Mouse (Mus musculus) lung, embryonic 15.5 days (tissue): ENCODE results near the gene Cpvl. TPM values are rescaled to one million over a fixed set of nuclear protein-coding genes. Genes with fewer than 3 reads are reported as not detected.
A peak's percentile ranks its signal among the peaks of the same experiment; 100 is the strongest.

Experiments
- ATAC-seq: fragments of 200-750 bp; cut with Nextera tagmentation; 2 replicates; pipeline ENCODE4 v1.8.0; 2017; ENCODE audit warnings: moderate number of reproducible peaks, borderline replicate concordance; ENCODE audit not compliant: low FRiP score, low TSS enrichment; ENCODE audit errors: extremely low read depth
- H3K27ac ChIP-seq: fragments of 300-500 bp; sonication (generic); 2 replicates; pipeline ENCODE4 v1.5.1; 2015; ENCODE audit warnings: moderate library complexity, mild to moderate bottlenecking, inconsistent platforms
- H3K27me3 ChIP-seq: fragments of 300-500 bp; sonication (generic); 2 replicates; pipeline ENCODE4 v1.6.1; 2015; ENCODE audit warnings: inconsistent platforms
- H3K36me3 ChIP-seq: fragments of 300-500 bp; sonication (generic); 2 replicates; pipeline ENCODE4 v1.6.1; 2015; ENCODE audit warnings: inconsistent platforms
- H3K4me1 ChIP-seq: fragments of 300-500 bp; sonication (generic); 2 replicates; pipeline ENCODE4 v1.6.1; 2015; ENCODE audit warnings: inconsistent platforms
- H3K4me2 ChIP-seq: fragments of 300-500 bp; sonication (generic); 2 replicates; pipeline ENCODE4 v1.6.1; 2015; ENCODE audit warnings: inconsistent platforms, mild to moderate bottlenecking, moderate library complexity
- H3K4me3 ChIP-seq: fragments of 300-500 bp; sonication (generic); 2 replicates; pipeline ENCODE4 v1.5.1; 2015; ENCODE audit warnings: mild to moderate bottlenecking, inconsistent platforms
- H3K9ac ChIP-seq: fragments of 300-500 bp; sonication (generic); 2 replicates; pipeline ENCODE4 v1.6.1; 2015; ENCODE audit warnings: inconsistent platforms
- H3K9me3 ChIP-seq: fragments of 300-500 bp; sonication (generic); 2 replicates; pipeline ENCODE4 v1.6.1; 2016; ENCODE audit warnings: inconsistent platforms
- WGBS: fragments of 180-500 bp; shearing (Covaris S2); methylation state at CpG from one replicate; pipeline ENCODE4 v1.1.7; 2015; 5-methylcytosine and 5-hydroxymethylcytosine counted together
- polyA plus RNA-seq: library from polyadenylated mRNA; unstranded; fragments of >200 nt; fragmentation: Nextera tagmentation; extraction: Ambion mirVana; gene quantifications from 2 replicates; pipeline ENCODE4 v1.2.1, GENCODE M21; 2015

The Cpvl gene
- polyA plus RNA-seq, 1 experiment from 2014 or later, result 0.19 TPM

GRCm38 (mm10) chr6:53968550-53968949 is 9.9 kb downstream of the Cpvl start:
- WGBS, result 82% methylated on average over 6 of the region's 6 CpGs
- Histone ChIP-seq H3K4me3 (no peak overlapping the region), H3K27me3 (no peaks in the 10 kb centered on the region), H3K4me1 (peaks cover 60% of the 10 kb centered on the region), H3K4me2 (no peak overlapping the region), H3K9me3 (no peaks in the 10 kb centered on the region), H3K27ac (0 out of 2 replicates have a peak overlapping the region, but pooled peaks have one; percentile 2), H3K9ac (no peak overlapping the region), H3K36me3 (no peaks in the 10 kb centered on the region)
- ATAC-seq, result no peak

- Histone ChIP-seq H3K27ac (no peak overlapping the region), H3K9ac (no peak overlapping the region), H3K4me1 (peaks cover 42% of the 10 kb centered on the region), H3K27me3 (no peaks in the 10 kb centered on the region), H3K9me3 (no peaks in the 10 kb centered on the region), H3K36me3 (no peaks in the 10 kb centered on the region), H3K4me2 (no peak overlapping the region), H3K4me3 (no peak overlapping the region)
- WGBS, result 66% methylated on average over 5 of the region's 5 CpGs
- no peak for ATAC-seq
These were observed 11.9 kb downstream of the Cpvl start for GRCm38 (mm10) chr6:53966595-53966994.

GRCm38 (mm10) chr6:53965900-53966299 is 12.6 kb downstream of the Cpvl start:
- H3K4me3 ChIP-seq, result no peak overlapping the region
- no peak overlapping the region for H3K27ac ChIP-seq
- no peak for ATAC-seq
- no peak overlapping the region for H3K4me2 ChIP-seq
- WGBS, result 34% methylated on average over 5 of the region's 5 CpGs
- H3K4me1 ChIP-seq, result peaks cover 36% of the 10 kb centered on the region
- H3K9ac ChIP-seq, result no peak overlapping the region
- H3K27me3 ChIP-seq, result no peaks in the 10 kb centered on the region
- no peaks in the 10 kb centered on the region for H3K36me3 ChIP-seq
- no peaks in the 10 kb centered on the region for H3K9me3 ChIP-seq

- peaks cover 27% of the 10 kb centered on the region for H3K4me1 ChIP-seq
- no peak overlapping the region for H3K27ac ChIP-seq
- WGBS, result 74% methylated on average over 5 of the region's 5 CpGs
- ATAC-seq, result no peak
- no peak overlapping the region for H3K9ac ChIP-seq
- H3K4me2 ChIP-seq, result no peak overlapping the region
- H3K36me3 ChIP-seq, result no peaks in the 10 kb centered on the region
- no peaks in the 10 kb centered on the region for H3K9me3 ChIP-seq
- no peaks in the 10 kb centered on the region for H3K27me3 ChIP-seq
- no peak overlapping the region for H3K4me3 ChIP-seq
These were observed 14.5 kb downstream of the Cpvl start for GRCm38 (mm10) chr6:53963906-53964496.

- H3K9me3 ChIP-seq, result no peaks in the 10 kb centered on the region
- H3K27ac ChIP-seq, result no peak overlapping the region
- no peak overlapping the region for H3K4me2 ChIP-seq
- WGBS, result 89% methylated on average over 1 of the region's 1 CpGs
- no peak overlapping the region for H3K9ac ChIP-seq
- no peak for ATAC-seq
- no peaks in the 10 kb centered on the region for H3K27me3 ChIP-seq
- H3K4me1 ChIP-seq, result peaks cover 18% of the 10 kb centered on the region
- no peaks in the 10 kb centered on the region for H3K36me3 ChIP-seq
- H3K4me3 ChIP-seq, result no peak overlapping the region
These were observed 16.5 kb downstream of the Cpvl start for GRCm38 (mm10) chr6:53962006-53962405.

- 55% methylated on average over 3 of the region's 3 CpGs for WGBS
- no peak overlapping the region for H3K27ac ChIP-seq
- ATAC-seq, result no peak
- no peaks in the 10 kb centered on the region for H3K27me3 ChIP-seq
- H3K4me1 ChIP-seq, result peaks cover 16% of the 10 kb centered on the region
- no peak overlapping the region for H3K4me3 ChIP-seq
- no peaks in the 10 kb centered on the region for H3K9me3 ChIP-seq
- H3K4me2 ChIP-seq, result no peak overlapping the region
- no peak overlapping the region for H3K9ac ChIP-seq
- no peaks in the 10 kb centered on the region for H3K36me3 ChIP-seq
These were observed 18.6 kb downstream of the Cpvl start for GRCm38 (mm10) chr6:53959826-53960225.

GRCm38 (mm10) chr6:53958321-53958720 is 20.1 kb downstream of the Cpvl start:
- WGBS, result 8% methylated on average over 7 of the region's 7 CpGs
- no peaks in the 10 kb centered on the region for H3K36me3 ChIP-seq
- H3K27ac ChIP-seq, result no peak overlapping the region
- no peak overlapping the region for H3K9ac ChIP-seq
- H3K4me1 ChIP-seq, result peaks cover 18% of the 10 kb centered on the region
- no peaks in the 10 kb centered on the region for H3K27me3 ChIP-seq
- H3K4me2 ChIP-seq, result peak overlapping the region; percentile 45
- H3K4me3 ChIP-seq, result no peak overlapping the region
- no peaks in the 10 kb centered on the region for H3K9me3 ChIP-seq
- peak; percentile 40; the same call in 1 of the 2 replicates for ATAC-seq

GRCm38 (mm10) chr6:53956513-53956912 is 22.0 kb downstream of the Cpvl start:
- H3K4me3 ChIP-seq, result no peak overlapping the region
- H3K9me3 ChIP-seq, result no peaks in the 10 kb centered on the region
- no peaks in the 10 kb centered on the region for H3K27me3 ChIP-seq
- H3K27ac ChIP-seq, result no peak overlapping the region
- no peak overlapping the region for H3K4me2 ChIP-seq
- no peaks in the 10 kb centered on the region for H3K36me3 ChIP-seq
- no peak overlapping the region for H3K9ac ChIP-seq
- H3K4me1 ChIP-seq, result peaks cover 20% of the 10 kb centered on the region
- ATAC-seq, result no peak
- 55% methylated on average over 4 of the region's 4 CpGs for WGBS

- H3K27ac ChIP-seq, result no peak overlapping the region
These were observed 22.6 kb downstream of the Cpvl start for GRCm38 (mm10) chr6:53955846-53956245.

GRCm38 (mm10) chr6:53955271-53955670 is 23.2 kb downstream of the Cpvl start:
- no peaks in the 10 kb centered on the region for H3K27me3 ChIP-seq
- no peak overlapping the region for H3K4me2 ChIP-seq
- H3K36me3 ChIP-seq, result no peaks in the 10 kb centered on the region
- H3K4me1 ChIP-seq, result peaks cover 29% of the 10 kb centered on the region
- no peak for ATAC-seq
- no peak overlapping the region for H3K4me3 ChIP-seq
- WGBS, result 72% methylated on average over 6 of the region's 6 CpGs
- H3K9ac ChIP-seq, result no peak overlapping the region
- H3K27ac ChIP-seq, result no peak overlapping the region
- H3K9me3 ChIP-seq, result no peaks in the 10 kb centered on the region

More at GRCm38 (mm10) chr6:53955846-53956245, 22.6 kb downstream of the Cpvl start:
- no peak overlapping the region for H3K4me3 ChIP-seq
- H3K27me3 ChIP-seq, result no peaks in the 10 kb centered on the region
- WGBS, result 82% methylated on average over 2 of the region's 2 CpGs
- no peak overlapping the region for H3K4me2 ChIP-seq
- H3K36me3 ChIP-seq, result no peaks in the 10 kb centered on the region
- no peaks in the 10 kb centered on the region for H3K9me3 ChIP-seq
- ATAC-seq, result no peak
- H3K4me1 ChIP-seq, result peaks cover 25% of the 10 kb centered on the region
- H3K9ac ChIP-seq, result no peak overlapping the region

GRCm38 (mm10) chr6:53954106-53954505 is 24.4 kb downstream of the Cpvl start:
- H3K9me3 ChIP-seq, result no peaks in the 10 kb centered on the region
- H3K4me2 ChIP-seq, result no peak overlapping the region
- no peak overlapping the region for H3K4me3 ChIP-seq
- no peaks in the 10 kb centered on the region for H3K27me3 ChIP-seq
- 20% methylated on average over 5 of the region's 5 CpGs for WGBS
- no peak overlapping the region for H3K27ac ChIP-seq
- ATAC-seq, result no peak
- peaks cover 40% of the 10 kb centered on the region for H3K4me1 ChIP-seq
- H3K9ac ChIP-seq, result no peak overlapping the region
- no peaks in the 10 kb centered on the region for H3K36me3 ChIP-seq

GRCm38 (mm10) chr6:53953348-53953747 is 25.1 kb downstream of the Cpvl start:
- Histone ChIP-seq H3K9me3 (no peaks in the 10 kb centered on the region), H3K4me1 (peaks cover 45% of the 10 kb centered on the region), H3K27ac (no peak overlapping the region), H3K4me3 (no peak overlapping the region), H3K9ac (no peak overlapping the region), H3K4me2 (no peak overlapping the region), H3K27me3 (no peaks in the 10 kb centered on the region), H3K36me3 (no peaks in the 10 kb centered on the region)
- ATAC-seq, result no peak
- 85% methylated on average over 6 of the region's 6 CpGs for WGBS

- Histone ChIP-seq H3K4me2 (no peak overlapping the region), H3K4me3 (no peak overlapping the region), H3K36me3 (no peaks in the 10 kb centered on the region), H3K4me1 (peaks cover 44% of the 10 kb centered on the region), H3K9me3 (no peaks in the 10 kb centered on the region), H3K27me3 (no peaks in the 10 kb centered on the region), H3K9ac (no peak overlapping the region), H3K27ac (peak overlapping the region; percentile 87)
- no peak for ATAC-seq
- WGBS, result 59% methylated on average over 4 of the region's 4 CpGs
These were observed 27.1 kb downstream of the Cpvl start for GRCm38 (mm10) chr6:53951421-53951820.
